Mouse (Mus musculus) E14TG2a.4 (cell line): ENCODE measurements around the gene Egfl8.

Source experiments
- H3K27me3 ChIP-seq: 2 replicates; pipeline ENCODE4 v1.6.1; 2014; ENCODE audit warnings: low read length, control low read depth; ENCODE audit not compliant: insufficient read depth
- H3K36me3 ChIP-seq: 2 replicates; pipeline ENCODE4 v1.6.1; 2014; ENCODE audit warnings: low read length, control low read depth; ENCODE audit not compliant: insufficient read depth
- H3K4me1 ChIP-seq: replicated peaks from 2 replicates; pipeline ENCODE4 v1.6.1; 2014; ENCODE audit warnings: low read depth, low read length, control low read depth
- H3K4me3 ChIP-seq: replicated peaks from 2 replicates; pipeline ENCODE4 v1.5.1; 2014; ENCODE audit warnings: mild to moderate bottlenecking, low read length
- H3K9me3 ChIP-seq: 2 replicates; pipeline ENCODE4 v1.6.1; 2014; ENCODE audit warnings: low read length, control low read depth
- CTCF ChIP-seq: conservative IDR thresholded peaks from 2 replicates; pipeline ENCODE4 v1.5.1; 2014; ENCODE audit warnings: low read length
- NANOG ChIP-seq: IDR thresholded peaks from 2 replicates; pipeline ENCODE4 v1.6.1; 2014; ENCODE audit warnings: borderline replicate concordance, low read length, mixed read lengths
- POU5F1 ChIP-seq: IDR thresholded peaks from 2 replicates; pipeline ENCODE4 v1.6.1; 2014; ENCODE audit warnings: low read length, borderline replicate concordance

Egfl8 gene

DNA sequence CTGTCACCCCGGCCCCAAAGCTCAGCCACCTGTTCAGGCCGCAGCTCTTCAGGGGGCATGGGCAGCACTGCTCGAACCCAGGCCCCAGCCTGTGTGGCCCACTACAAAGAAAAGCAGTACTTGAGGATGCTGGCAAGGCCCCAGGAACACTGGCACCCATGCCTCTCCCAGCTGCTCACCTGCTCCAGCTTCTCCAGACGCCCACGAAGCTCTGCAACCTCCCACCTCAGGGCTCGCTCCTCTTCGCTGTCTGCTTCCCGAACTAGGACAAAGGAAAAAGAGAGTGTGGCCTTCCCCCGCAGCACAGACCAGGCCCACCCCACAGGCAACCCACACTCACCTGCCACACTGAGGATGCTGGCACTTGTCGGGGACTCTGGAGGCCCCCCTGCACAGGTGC lies 1.9 kb downstream of the Egfl8 start:
- H3K9me3 ChIP-seq = no peaks in the 10 kb centered on the region
- H3K4me1 ChIP-seq = peaks cover 68% of the 10 kb centered on the region
- H3K36me3 ChIP-seq = peaks cover 74% of the 10 kb centered on the region
- TF ChIP-seq CTCF = no peak
- no peak for TF ChIP-seq NANOG
- TF ChIP-seq POU5F1 = no peak
- no peak overlapping the region for H3K4me3 ChIP-seq
- H3K27me3 ChIP-seq = no peaks in the 10 kb centered on the region

DNA sequence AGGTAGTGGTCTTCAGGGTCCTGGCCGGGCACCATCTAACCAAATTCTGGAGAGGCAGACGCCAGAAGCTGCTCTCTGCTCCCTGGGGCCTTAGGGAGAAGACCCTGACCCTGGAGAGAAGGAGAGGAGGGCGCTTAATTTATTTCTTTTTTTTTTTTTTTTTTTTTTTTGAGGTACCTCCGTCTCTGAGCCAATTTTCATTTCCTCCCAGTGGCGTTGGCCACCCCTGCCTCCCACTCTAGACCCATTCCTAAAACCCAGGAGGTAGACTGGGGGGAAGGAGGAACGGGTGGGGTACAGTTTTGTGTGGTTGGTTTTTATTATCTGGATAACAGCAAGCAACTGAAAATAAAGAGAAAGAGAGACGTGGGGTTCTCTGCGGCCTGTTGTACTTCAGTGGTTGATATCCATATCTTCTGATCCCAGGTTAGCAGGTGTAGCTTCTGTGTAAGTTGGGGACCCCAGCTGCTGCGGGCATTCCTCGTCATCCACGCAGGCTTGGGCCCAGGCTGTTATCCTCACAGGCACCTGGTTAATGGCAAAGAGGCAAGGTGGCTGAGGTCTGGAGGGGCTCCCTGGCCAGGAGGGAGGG lies 2.6 kb downstream of the Egfl8 start:
- H3K9me3 ChIP-seq = no peaks in the 10 kb centered on the region
- no peak for TF ChIP-seq NANOG
- TF ChIP-seq POU5F1 = no peak
- TF ChIP-seq CTCF = no peak
- peaks cover 81% of the 10 kb centered on the region for H3K36me3 ChIP-seq
- peaks cover 75% of the 10 kb centered on the region for H3K4me1 ChIP-seq
- no peak overlapping the region for H3K4me3 ChIP-seq
- H3K27me3 ChIP-seq = no peaks in the 10 kb centered on the region

DNA sequence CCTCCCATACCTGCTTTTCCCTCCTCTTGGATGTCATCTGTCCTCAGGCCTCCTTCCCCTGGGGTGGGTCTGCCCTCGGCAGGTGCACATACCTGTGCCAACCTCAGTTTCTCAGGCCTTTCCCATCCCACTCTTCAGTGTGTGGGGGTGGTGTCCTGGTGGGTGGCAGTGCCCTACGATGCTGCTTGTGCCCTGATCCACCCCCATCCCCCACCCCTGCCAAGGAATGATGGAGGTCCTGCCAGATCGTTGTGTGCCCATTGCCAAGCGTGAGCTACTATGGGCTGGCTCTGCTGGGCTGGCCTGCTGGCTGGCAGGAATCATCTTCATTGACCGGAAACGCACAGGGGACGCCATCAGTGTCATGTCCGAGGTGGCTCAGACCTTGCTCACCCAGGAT lies 4.7 kb downstream of the Egfl8 start:
- peaks cover 91% of the 10 kb centered on the region for H3K4me1 ChIP-seq
- H3K27me3 ChIP-seq = no peaks in the 10 kb centered on the region
- H3K36me3 ChIP-seq = peaks cover 78% of the 10 kb centered on the region
- no peaks in the 10 kb centered on the region for H3K9me3 ChIP-seq
- TF ChIP-seq CTCF = no peak
- no peak for TF ChIP-seq POU5F1
- no peak for TF ChIP-seq NANOG
- 0 out of 2 replicates have a peak overlapping the region, but pooled peaks have one; percentile 4 for H3K4me3 ChIP-seq

DNA sequence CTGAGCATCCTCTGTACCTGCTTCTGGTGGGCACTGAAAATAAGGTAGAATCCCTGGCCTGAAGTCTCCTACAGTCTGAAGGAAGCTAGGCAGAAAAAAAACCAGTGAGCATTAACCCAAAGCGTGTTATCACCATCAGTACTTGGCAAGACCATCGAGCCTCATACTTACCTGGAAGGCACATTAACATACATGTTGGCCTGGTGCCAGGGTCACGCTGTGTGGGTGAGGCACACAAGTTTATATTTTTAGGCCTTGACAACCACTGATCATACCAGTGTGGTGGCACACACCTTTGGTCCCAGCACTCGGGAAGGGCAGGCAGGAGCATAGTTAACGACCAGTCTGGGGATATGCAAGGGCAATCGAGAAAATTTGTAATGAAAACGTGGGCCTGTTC lies 7.8 kb downstream of the Egfl8 start:
- H3K4me3 ChIP-seq = no peak overlapping the region
- TF ChIP-seq CTCF (no peak), POU5F1 (no peak)

DNA sequence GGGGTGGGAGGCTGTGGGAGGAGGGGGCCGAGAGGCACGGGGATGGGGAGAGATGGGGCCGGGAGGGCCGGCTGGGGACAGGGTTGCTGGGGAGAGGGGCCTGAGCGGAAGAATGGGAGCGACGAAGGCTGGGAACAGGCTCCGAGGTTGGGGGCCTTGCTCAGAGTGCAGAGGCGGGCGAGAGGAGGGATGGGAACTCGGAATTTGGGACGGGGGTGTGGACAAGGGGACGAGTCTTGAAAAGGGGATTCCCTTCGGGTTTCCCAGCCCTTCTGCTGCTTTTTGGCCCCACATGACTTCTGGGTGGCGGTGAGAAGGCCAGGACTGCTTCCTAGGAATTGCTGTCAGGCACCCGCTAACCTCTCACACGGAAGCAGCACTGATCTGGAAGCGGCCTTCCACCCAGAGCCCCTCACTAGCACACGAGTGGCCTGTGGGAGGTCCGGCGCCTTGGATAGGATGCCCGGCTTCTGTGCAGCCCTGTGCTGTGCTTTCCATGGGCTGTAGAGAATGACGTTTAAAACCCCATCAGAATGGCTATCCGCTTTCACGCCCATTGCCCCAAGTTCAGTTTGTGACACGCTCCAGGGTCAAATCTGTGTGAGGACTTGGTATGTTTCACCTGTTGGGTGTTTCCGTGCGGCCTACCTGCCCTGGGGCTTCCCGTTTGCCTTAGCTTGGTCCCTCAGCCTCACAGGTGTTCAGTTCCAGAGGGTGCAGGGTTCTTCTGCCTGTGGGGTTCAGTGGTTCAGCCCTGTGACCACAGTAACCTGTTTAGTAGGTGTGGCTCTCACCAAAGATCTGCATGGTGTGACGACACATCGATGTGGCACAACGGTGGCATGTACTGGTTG lies 9.4 kb downstream of the Egfl8 start:
- no peaks in the 10 kb centered on the region for H3K9me3 ChIP-seq
- peaks cover 41% of the 10 kb centered on the region for H3K36me3 ChIP-seq
- TF ChIP-seq NANOG (no peak), CTCF (no peak), POU5F1 (no peak)
- H3K27me3 ChIP-seq = no peaks in the 10 kb centered on the region
- H3K4me3 ChIP-seq = peak overlapping the region; percentile 87
- H3K4me1 ChIP-seq = peaks cover 73% of the 10 kb centered on the region

More for the DNA sequence above, 7.8 kb downstream of the Egfl8 start:
- H3K4me1 ChIP-seq = peaks cover 74% of the 10 kb centered on the region
- H3K9me3 ChIP-seq = no peaks in the 10 kb centered on the region
- peaks cover 48% of the 10 kb centered on the region for H3K36me3 ChIP-seq
- no peaks in the 10 kb centered on the region for H3K27me3 ChIP-seq

DNA sequence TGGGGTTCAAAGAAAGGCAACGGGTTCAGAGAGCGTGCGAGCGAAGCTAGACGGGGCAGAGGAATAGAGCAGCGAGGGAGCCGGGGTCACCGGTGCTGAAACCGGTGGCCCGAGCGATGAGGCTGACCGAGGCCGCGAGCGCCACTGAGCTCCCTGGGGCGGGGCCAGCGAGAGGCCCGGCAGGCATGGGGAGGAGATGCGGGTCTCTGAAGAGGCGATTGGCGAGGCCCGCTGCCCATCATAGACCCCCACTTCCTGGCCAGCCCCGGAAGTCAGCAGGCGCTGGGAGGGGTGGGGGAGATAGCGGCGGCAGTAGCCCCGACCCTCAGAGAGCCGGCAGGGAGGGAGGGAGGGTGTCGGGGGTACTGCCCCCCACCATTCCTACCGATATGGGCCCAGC lies 10.2 kb downstream of the Egfl8 start:
- TF ChIP-seq POU5F1 = no peak
- TF ChIP-seq NANOG = no peak
- TF ChIP-seq CTCF = no peak
- Histone ChIP-seq H3K4me1 (peaks cover 68% of the 10 kb centered on the region), H3K36me3 (peaks cover 41% of the 10 kb centered on the region), H3K27me3 (no peaks in the 10 kb centered on the region), H3K9me3 (no peaks in the 10 kb centered on the region), H3K4me3 (peak overlapping the region; percentile 87)

DNA sequence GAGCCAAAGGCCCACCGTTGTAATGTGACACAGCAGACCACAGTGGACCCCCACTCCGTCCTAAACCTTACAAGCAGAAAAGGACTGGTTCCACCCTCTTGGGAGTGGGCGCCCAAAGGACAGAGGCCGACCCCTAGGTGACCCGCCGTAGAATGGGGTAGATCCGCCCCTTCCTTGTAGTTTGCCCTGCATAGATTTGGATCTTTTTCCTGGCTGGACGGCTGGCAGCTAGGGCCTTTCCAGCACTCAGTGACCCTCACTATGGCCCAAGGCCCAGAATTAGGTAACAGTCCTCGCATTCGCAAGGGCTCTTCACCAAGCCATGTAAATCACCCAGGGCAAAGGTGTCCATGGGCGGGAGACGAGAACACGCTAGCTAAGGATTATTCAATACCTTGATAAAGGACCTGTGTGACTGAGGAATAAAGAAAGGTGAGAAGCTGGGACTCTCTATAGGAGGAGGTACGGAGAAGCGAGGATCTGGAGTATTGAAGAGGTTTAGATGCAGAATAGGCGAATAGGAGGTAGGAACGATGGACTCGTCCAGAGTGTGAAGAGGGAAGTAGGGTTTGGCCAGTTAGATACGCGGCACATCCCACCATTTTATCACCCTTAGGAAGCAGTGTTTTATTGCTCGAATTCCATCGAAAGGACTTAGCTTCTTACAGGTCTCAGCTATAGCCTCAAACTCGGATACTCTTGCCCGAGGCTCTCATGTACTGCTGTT lies 11.1 kb downstream of the Egfl8 start:
- no peaks in the 10 kb centered on the region for H3K9me3 ChIP-seq
- peak overlapping the region; percentile 87 for H3K4me3 ChIP-seq
- peaks cover 44% of the 10 kb centered on the region for H3K36me3 ChIP-seq
- H3K27me3 ChIP-seq = no peaks in the 10 kb centered on the region
- peaks cover 68% of the 10 kb centered on the region for H3K4me1 ChIP-seq
- no peak for TF ChIP-seq POU5F1
- no peak for TF ChIP-seq CTCF
- TF ChIP-seq NANOG = no peak

DNA sequence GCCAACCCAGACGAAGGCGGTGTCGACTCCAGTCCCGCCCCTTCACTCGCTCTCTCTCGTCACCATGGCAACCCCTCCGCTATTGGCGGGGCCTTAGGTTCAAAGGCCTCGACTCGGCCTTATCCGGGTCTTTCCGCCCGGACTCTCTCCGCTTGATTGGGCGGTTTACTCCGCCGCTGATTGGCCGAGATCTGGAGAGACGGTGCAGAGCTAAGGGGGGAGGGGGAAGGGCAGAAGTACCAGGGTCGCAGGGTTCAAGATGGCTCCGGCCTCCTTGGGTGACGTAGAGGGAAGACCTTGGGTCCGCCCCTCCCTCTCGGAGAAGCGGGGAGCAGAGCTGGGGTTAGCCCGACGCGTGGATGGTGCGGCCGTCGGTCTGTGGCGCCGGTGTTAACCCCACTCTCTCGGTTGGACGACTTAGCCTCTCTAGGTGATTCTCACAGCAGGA lies 11.7 kb downstream of the Egfl8 start, which contains the start of gene Agpat1:
Gene Agpat1 (plus strand): TSS at position 202 of the 448 bp plus-strand sequence.
- TF ChIP-seq POU5F1 (no peak), CTCF (no peak), NANOG (no peak)
- Histone ChIP-seq H3K4me1 (peaks cover 69% of the 10 kb centered on the region), H3K36me3 (peaks cover 44% of the 10 kb centered on the region), H3K4me3 (peak within 1 kb of the TSS; percentile 91), H3K9me3 (no peaks in the 10 kb centered on the region), H3K27me3 (no peaks in the 10 kb centered on the region)
